9 mouse cellular contexts compared by ENCODE assay signal in genomic region chr17:28294449-28295333, GRCm38 (mm10). TPM values are rescaled to one million over a fixed set of nuclear protein-coding genes. Genes with fewer than 3 reads are reported as not detected.
DNase-seq lines count a peak whose midpoint lies in the region; ATAC-seq and TF ChIP-seq lines count a peak whose summit lies in the region.
"Had no signal": no experiment of that assay in that cellular context is flagged by ENCODE, and none has a peak within 500 bp of the region (broad histone marks: within the 10 kb centered on the region; RNA-seq: fewer than 3 reads in every experiment).

No protein-coding gene starts in this region.

- peaks cover 33% of the 10 kb centered on the region for H3K36me3 ChIP-seq in embryonic facial prominence, embryonic 15.5 days

- 66% methylated on average over 17 of the region's 17 CpGs for WGBS in embryonic facial prominence, embryonic 15.5 days

- peaks cover 21% of the 10 kb centered on the region for H3K4me1 ChIP-seq in bone marrow macrophage, adult 2 months (ENCODE audit: control insufficient read depth, insufficient read depth, low read length)
- H3K4me1 ChIP-seq in embryonic facial prominence, embryonic 15.5 days: peaks cover 21% of the 10 kb centered on the region; the same call in 1 of the 2 replicates

- no peak for TF ChIP-seq CTCF in bone marrow macrophage, adult 2 months (IDR thresholded peaks at IDR 0.05; ENCODE audit: low read depth, low read length)

- no peak for TF ChIP-seq POLR2A in bone marrow macrophage, adult 2 months (IDR thresholded peaks at IDR 0.05; ENCODE audit: borderline replicate concordance, low read depth, low read length)

- H3K27ac ChIP-seq in bone marrow macrophage, adult 2 months (ENCODE audit: insufficient read depth, low read depth, low read length): peak overlapping the region; percentile 44
- 0 out of 2 replicates have a peak overlapping the region, but pooled peaks have one; percentile 34 for H3K27ac ChIP-seq in embryonic facial prominence, embryonic 15.5 days (replicated peaks)

- no peak overlapping the region for H3K9ac ChIP-seq in embryonic facial prominence, embryonic 15.5 days

- H3K27me3 ChIP-seq in embryonic facial prominence, embryonic 15.5 days: no peaks in the 10 kb centered on the region

- peak; percentile 26 for ATAC-seq in embryonic facial prominence, embryonic 15.5 days (ENCODE audit: insufficient number of reproducible peaks, low FRiP score, low TSS enrichment, low read depth)
- ATAC-seq in megakaryocyte, adult 5-6 weeks (ENCODE audit: poor library complexity, severe bottlenecking): peak; percentile 94

- peak; percentile 40 for DNase-seq in left cerebral cortex, adult 11 months (ENCODE audit: low spot score)
- DNase-seq in left cerebral cortex, adult 8-10 months (ENCODE audit: low spot score in 2 of 2): no peak
- DNase-seq in spleen, postnatal 4 days (ENCODE audit: low spot score in 2 of 2): no peak
- no peak for DNase-seq in gastrocnemius, adult 8-10 months (ENCODE audit: low spot score in 2 of 2)
- no peak for DNase-seq in cerebellum, adult 8-10 months
- DNase-seq: cerebellum, adult 11-12 months had no signal

- H3K4me3 ChIP-seq in bone marrow macrophage, adult 2 months (ENCODE audit: insufficient read depth, low read length): no peak overlapping the region
- no peak overlapping the region for H3K4me3 ChIP-seq in embryonic facial prominence, embryonic 15.5 days (replicated peaks)

- H3K9me3 ChIP-seq in embryonic facial prominence, embryonic 15.5 days (replicated peaks): no peaks in the 10 kb centered on the region

- H3K4me2 ChIP-seq in embryonic facial prominence, embryonic 15.5 days (replicated peaks): no peak overlapping the region

RNA-seq across cellular contexts. Expression of gene Fance, which starts 18.6 kb away (rescaled TPM):
- total RNA-seq in left cerebral cortex, adult 8-10 months (2022): 10 to 100 TPM; 29.4 to 31.2 (median 30.5) TPM
- 24.2 and 32.1 TPM in 2 replicates for polyA plus RNA-seq in bone marrow macrophage, adult 2 months (2012; ENCODE audit: insufficient read depth, insufficient read length, missing spikeins)
- polyA plus RNA-seq in embryonic facial prominence, embryonic 15.5 days (2015; fragmentation: Nextera tagmentation; extraction: Ambion mirVana): 37.6 and 38.5 TPM in 2 replicates
- 11.5 and 11.9 TPM in 2 replicates for total RNA-seq in megakaryocyte, adult 5-6 weeks (2015)
- 7.5 and 14.3 TPM in 2 replicates for total RNA-seq in megakaryocyte, adult 5-6 weeks (2017)
- 10 to 100 TPM in 1 of 4 experiments, 1 to 10 TPM in 3; 9.0 to 14.3 (median 9.3) TPM for total RNA-seq in gastrocnemius, adult 8-10 months (2022)

RNA-seq across cellular contexts. Expression of gene Rpl10a, which starts 33.6 kb away (rescaled TPM):
- 100 to 1,000 TPM; 323 to 368 (median 355) TPM for total RNA-seq in left cerebral cortex, adult 8-10 months (2022)
- 568 and 618 TPM in 2 replicates for polyA plus RNA-seq in bone marrow macrophage, adult 2 months (2012; ENCODE audit: insufficient read depth, insufficient read length, missing spikeins)
- 620 and 681 TPM in 2 replicates for polyA plus RNA-seq in embryonic facial prominence, embryonic 15.5 days (2015; fragmentation: Nextera tagmentation; extraction: Ambion mirVana)
- total RNA-seq in megakaryocyte, adult 5-6 weeks (2015): 1,429 and 1,585 TPM in 2 replicates
- total RNA-seq in megakaryocyte, adult 5-6 weeks (2017): 468 and 491 TPM in 2 replicates
- 100 to 1,000 TPM; 377 to 515 (median 422) TPM for total RNA-seq in gastrocnemius, adult 8-10 months (2022)

RNA-seq across cellular contexts. Expression of gene Tead3, which starts 55.9 kb away (rescaled TPM):
- 1 to 10 TPM; 2.3 to 4.0 (median 3.0) TPM for total RNA-seq in left cerebral cortex, adult 8-10 months (2022)
- polyA plus RNA-seq in bone marrow macrophage, adult 2 months (2012; ENCODE audit: insufficient read depth, insufficient read length, missing spikeins): not detected in 2 replicates
- 17.9 and 18.8 TPM in 2 replicates for polyA plus RNA-seq in embryonic facial prominence, embryonic 15.5 days (2015; fragmentation: Nextera tagmentation; extraction: Ambion mirVana)
- total RNA-seq in megakaryocyte, adult 5-6 weeks (2015): not detected in 2 replicates
- not detected in 2 replicates for total RNA-seq in megakaryocyte, adult 5-6 weeks (2017)
- total RNA-seq in gastrocnemius, adult 8-10 months (2022): 1 to 10 TPM; 3.2 to 5.7 (median 4.5) TPM
